Mouse (Mus musculus) embryonic facial prominence, embryonic 14.5 days (tissue): ENCODE measurements around the gene Gm42791. TPM values are rescaled to one million over a fixed set of nuclear protein-coding genes. Genes with fewer than 3 reads are reported as not detected.

ENCODE experiments used
- ATAC-seq: fragments of 200-750 bp; cut with Nextera tagmentation; 2 replicates; pipeline ENCODE4 v1.8.0; 2017; ENCODE audit warnings: low read depth, moderate number of reproducible peaks, moderate TSS enrichment
- DNase-seq: peaks from one replicate; pipeline ENCODE4 v3.0.0-alpha.2; 2015; ENCODE audit warnings: low spot score
- H3K27ac ChIP-seq: fragments of 300-500 bp; sonication (generic); replicated peaks from 2 replicates; pipeline ENCODE4 v1.5.1; 2014; ENCODE audit warnings: low read depth, mild to moderate bottlenecking, low read length, moderate library complexity
- H3K27me3 ChIP-seq: fragments of 300-500 bp; sonication (generic); replicated peaks from 2 replicates; pipeline ENCODE4 v1.6.1; 2014; ENCODE audit warnings: low read length; ENCODE audit not compliant: control insufficient read depth, insufficient read depth
- H3K36me3 ChIP-seq: fragments of 300-500 bp; sonication (generic); 2 replicates; pipeline ENCODE4 v1.6.1; 2014; ENCODE audit warnings: low read length, mixed read lengths; ENCODE audit not compliant: control insufficient read depth, insufficient read depth
- H3K4me1 ChIP-seq: fragments of 300-500 bp; sonication (generic); 2 replicates; pipeline ENCODE4 v1.6.1; 2014; ENCODE audit warnings: antibody characterized with exemption, low read length; ENCODE audit not compliant: control insufficient read depth, insufficient read depth
- H3K4me2 ChIP-seq: fragments of 300-500 bp; sonication (generic); 2 replicates; pipeline ENCODE4 v1.6.1; 2014; ENCODE audit warnings: low read depth, mild to moderate bottlenecking, low read length, moderate library complexity, mixed read lengths
- H3K4me3 ChIP-seq: fragments of 300-500 bp; sonication (generic); 2 replicates; pipeline ENCODE4 v1.5.1; 2014; ENCODE audit warnings: low read depth, mild to moderate bottlenecking, low read length
- H3K9ac ChIP-seq: fragments of 300-500 bp; sonication (generic); 2 replicates; pipeline ENCODE4 v1.6.1; 2014; ENCODE audit warnings: low read depth, mild to moderate bottlenecking, low read length, moderate library complexity, mixed read lengths
- H3K9me3 ChIP-seq: fragments of 300-500 bp; sonication (generic); 2 replicates; pipeline ENCODE4 v1.6.1; 2016; ENCODE audit warnings: low read length; ENCODE audit not compliant: control insufficient read depth
- WGBS: fragments of 180-500 bp; shearing (Covaris S2); extraction: QIAGEN DNeasy Blood & Tissue Kit; methylation state at CpG from one replicate; pipeline ENCODE4 v1.1.7; 2014; 5-methylcytosine and 5-hydroxymethylcytosine counted together
- polyA plus RNA-seq: library from polyadenylated mRNA; unstranded; fragments of >200 nt; fragmentation: Nextera tagmentation; extraction: Ambion mirVana; gene quantifications from 2 replicates; pipeline ENCODE4 v1.2.1, GENCODE M21; 2014

The Gm42791 gene
- polyA plus RNA-seq, 1 experiment from 2014 or later = 2.2 TPM

GRCm38 (mm10) chr5:148969648-148970047 is 25.3 kb downstream of the Gm42791 start:
- DNase-seq = peak; percentile 45
- Histone ChIP-seq H3K27ac (0 out of 2 replicates have a peak overlapping the region, but pooled peaks have one; percentile 16), H3K27me3 (no peaks in the 10 kb centered on the region), H3K4me2 (no peak overlapping the region), H3K9me3 (no peaks in the 10 kb centered on the region), H3K9ac (no peak overlapping the region), H3K4me3 (no peak overlapping the region), H3K4me1 (peaks cover 34% of the 10 kb centered on the region), H3K36me3 (no peaks in the 10 kb centered on the region)
- ATAC-seq = no peak
- 52% methylated on average over 9 of the region's 9 CpGs for WGBS

- H3K36me3 ChIP-seq = no peaks in the 10 kb centered on the region
- H3K9ac ChIP-seq = no peak overlapping the region
- H3K27ac ChIP-seq = peak overlapping the region; percentile 56; the same call in 1 of the 2 replicates
- no peaks in the 10 kb centered on the region for H3K27me3 ChIP-seq
- H3K4me3 ChIP-seq = no peak overlapping the region
- H3K9me3 ChIP-seq = no peaks in the 10 kb centered on the region
- DNase-seq = no peak
- WGBS = 63% methylated on average over 7 of the region's 7 CpGs
- H3K4me2 ChIP-seq = no peak overlapping the region
- peaks cover 40% of the 10 kb centered on the region for H3K4me1 ChIP-seq
- no peak for ATAC-seq
These were observed 25.9 kb downstream of the Gm42791 start for GRCm38 (mm10) chr5:148968958-148969576.

GRCm38 (mm10) chr5:148968179-148968578 is 26.8 kb downstream of the Gm42791 start:
- peaks cover 39% of the 10 kb centered on the region for H3K4me1 ChIP-seq
- no peak overlapping the region for H3K4me2 ChIP-seq
- H3K27me3 ChIP-seq = no peaks in the 10 kb centered on the region
- ATAC-seq (no peak), DNase-seq (no peak)
- H3K9me3 ChIP-seq = no peaks in the 10 kb centered on the region
- H3K36me3 ChIP-seq = no peaks in the 10 kb centered on the region
- H3K9ac ChIP-seq = no peak overlapping the region
- H3K27ac ChIP-seq = no peak overlapping the region
- H3K4me3 ChIP-seq = no peak overlapping the region
- 70% methylated on average over 5 of the region's 5 CpGs for WGBS

- peak overlapping the region; percentile 87 for H3K27ac ChIP-seq
- no peak overlapping the region for H3K4me3 ChIP-seq
- ATAC-seq (no peak), DNase-seq (no peak)
- no peaks in the 10 kb centered on the region for H3K27me3 ChIP-seq
- WGBS = 38% methylated on average over 6 of the region's 6 CpGs
- no peaks in the 10 kb centered on the region for H3K36me3 ChIP-seq
- H3K4me2 ChIP-seq = peak overlapping the region; percentile 39
- H3K9ac ChIP-seq = 0 out of 2 replicates have a peak overlapping the region, but pooled peaks have one; percentile 17
- H3K9me3 ChIP-seq = no peaks in the 10 kb centered on the region
- H3K4me1 ChIP-seq = peaks cover 33% of the 10 kb centered on the region
These were observed 28.6 kb downstream of the Gm42791 start for GRCm38 (mm10) chr5:148966395-148966794.

GRCm38 (mm10) chr5:148965691-148966333 is 29.1 kb downstream of the Gm42791 start:
- Histone ChIP-seq H3K4me2 (peak overlapping the region; percentile 39), H3K4me1 (peaks cover 33% of the 10 kb centered on the region), H3K27me3 (no peaks in the 10 kb centered on the region), H3K9ac (0 out of 2 replicates have a peak overlapping the region, but pooled peaks have one; percentile 17), H3K27ac (peak overlapping the region; percentile 87), H3K36me3 (no peaks in the 10 kb centered on the region), H3K9me3 (no peaks in the 10 kb centered on the region), H3K4me3 (no peak overlapping the region)
- peak; percentile 81 for ATAC-seq
- peak; percentile 85 for DNase-seq
- 9% methylated on average over 13 of the region's 13 CpGs for WGBS

GRCm38 (mm10) chr5:148965089-148965591 is 29.8 kb downstream of the Gm42791 start:
- Histone ChIP-seq H3K4me3 (no peak overlapping the region), H3K9ac (no peak overlapping the region), H3K4me2 (peak overlapping the region; percentile 39), H3K9me3 (no peaks in the 10 kb centered on the region), H3K4me1 (peaks cover 34% of the 10 kb centered on the region), H3K27me3 (no peaks in the 10 kb centered on the region), H3K36me3 (no peaks in the 10 kb centered on the region), H3K27ac (peak overlapping the region; percentile 87)
- DNase-seq (peak; percentile 65), ATAC-seq (no peak)
- WGBS = 35% methylated on average over 15 of the region's 15 CpGs

GRCm38 (mm10) chr5:148964251-148964650 is 30.7 kb downstream of the Gm42791 start:
- Histone ChIP-seq H3K27me3 (no peaks in the 10 kb centered on the region), H3K4me2 (no peak overlapping the region), H3K9me3 (no peaks in the 10 kb centered on the region), H3K4me3 (no peak overlapping the region), H3K4me1 (peaks cover 42% of the 10 kb centered on the region), H3K36me3 (no peaks in the 10 kb centered on the region), H3K9ac (no peak overlapping the region), H3K27ac (no peak overlapping the region)
- ATAC-seq = no peak
- WGBS = 77% methylated on average over 1 of the region's 1 CpGs
- DNase-seq = no peak

- Histone ChIP-seq H3K9me3 (no peaks in the 10 kb centered on the region), H3K4me3 (no peak overlapping the region), H3K4me1 (peaks cover 25% of the 10 kb centered on the region), H3K4me2 (peak overlapping the region; percentile 80; the same call in 1 of the 2 replicates), H3K27ac (no peak overlapping the region), H3K27me3 (no peaks in the 10 kb centered on the region), H3K9ac (no peak overlapping the region), H3K36me3 (no peaks in the 10 kb centered on the region)
- DNase-seq (no peak), ATAC-seq (no peak)
- WGBS = 58% methylated on average over 10 of the region's 10 CpGs
These were observed 34.7 kb downstream of the Gm42791 start for GRCm38 (mm10) chr5:148960211-148960610.
